Mouse (Mus musculus) adrenal gland, postnatal 10 days (tissue): Measurements from ENCODE around the gene Ppp1r10. TPM values are rescaled to one million over a fixed set of nuclear protein-coding genes. Genes with fewer than 3 reads are reported as not detected.

ENCODE experiments used
- DNase-seq: peaks from one replicate; pipeline ENCODE4 v3.0.0; 2021; ENCODE audit warnings: mixed read lengths
- long read RNA-seq, 2 experiments: library from polyadenylated mRNA; stranded (forward); transcript quantifications; one replicate each; pipeline ENCODE4 v2.0.0; 2021
- total RNA-seq, 2 experiments: library from RNA; stranded (reverse); gene quantifications; 2 replicates each; pipeline ENCODE4 v1.2.3; 2021

Ppp1r10 gene
- 10 to 100 TPM; 78.7 to 83.1 TPM for total RNA-seq
- long read RNA-seq, experiment 1, partial matches to known transcripts = 26 of 34 reads
- long read RNA-seq, experiment 1, other reads (novel, unspliced or antisense) = 5 of 34 reads
- long read RNA-seq, experiment 2, full-length matches to known transcripts = 4 of 39 reads
- long read RNA-seq, experiment 2, partial matches to known transcripts = 21 of 39 reads
- long read RNA-seq, experiment 2, other reads (novel, unspliced or antisense) = 14 of 39 reads

GRCm38 (mm10) chr17:35916297-35917142, at the start of gene Ppp1r10, which contains the start of gene Mrps18b:
Ppp1r10 (plus strand) TSS chr17:35916434.
Mrps18b (minus strand) TSS chr17:35916389.
- DNase-seq = peak; percentile 98

GRCm38 (mm10) chr17:35866911-35867890, 49.0 kb upstream of the Ppp1r10 start:
- DNase-seq = peak; percentile 59

DNA sequence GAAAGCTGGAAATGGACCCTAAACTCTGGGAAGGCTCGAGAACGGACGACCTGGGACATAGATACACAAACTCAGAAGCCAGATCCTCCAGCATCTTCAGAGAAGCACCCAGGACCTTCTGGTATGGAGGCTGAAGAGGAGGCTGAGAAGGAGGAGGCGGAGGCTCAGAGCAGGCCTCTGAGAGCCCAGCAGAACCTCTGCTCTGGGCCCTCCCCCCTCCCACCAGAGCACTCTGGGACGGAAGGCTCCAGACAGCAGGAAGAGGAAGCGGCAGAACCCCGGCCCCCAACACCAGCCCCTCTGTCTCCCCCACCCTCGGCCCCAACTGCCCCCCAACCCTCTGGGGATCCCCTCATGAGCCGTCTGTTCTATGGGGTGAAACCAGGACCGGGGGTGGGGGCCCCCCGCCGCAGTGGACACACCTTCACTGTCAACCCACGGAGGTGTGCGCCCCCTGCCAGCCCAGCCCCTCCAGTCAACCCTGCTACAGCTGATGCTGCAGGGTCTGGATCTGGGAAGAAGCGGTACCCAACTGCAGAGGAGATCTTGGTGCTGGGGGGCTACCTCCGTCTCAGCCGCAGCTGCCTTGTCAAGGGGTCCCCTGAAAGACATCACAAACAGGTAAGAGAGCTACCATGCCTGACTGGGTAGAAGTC, 47.9 kb upstream of the Ppp1r10 start:
- DNase-seq = peak; percentile 46

DNA sequence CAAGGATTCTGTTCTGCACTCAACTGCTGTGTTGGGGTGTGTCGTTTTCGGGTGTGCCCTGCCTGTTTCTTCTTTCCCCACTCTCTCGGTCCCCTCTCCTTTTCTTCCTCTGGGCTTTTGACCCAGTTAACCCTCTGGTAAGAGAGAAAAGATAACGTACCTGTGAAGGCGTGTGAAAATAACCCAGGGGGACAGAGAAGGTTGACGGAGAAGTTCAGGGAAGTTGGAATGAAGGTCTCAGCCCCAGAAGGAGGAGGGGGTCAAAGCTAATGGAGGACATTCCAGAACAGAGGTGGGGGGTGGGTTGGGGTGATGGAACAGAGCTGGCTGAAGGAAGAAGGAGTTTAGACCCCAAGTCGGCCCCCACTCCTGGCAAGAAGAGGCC, 47.3 kb upstream of the Ppp1r10 start:
- DNase-seq = no peak

GRCm38 (mm10) chr17:35869346-35870067, 46.7 kb upstream of the Ppp1r10 start:
- peak; percentile 61 for DNase-seq

- peak; percentile 69 for DNase-seq
Observed at GRCm38 (mm10) chr17:35870151-35870883, 45.9 kb upstream of the Ppp1r10 start.

GRCm38 (mm10) chr17:35870884-35871696, 45.1 kb upstream of the Ppp1r10 start:
- DNase-seq = peak; percentile 48

GRCm38 (mm10) chr17:35873774-35874519, 42.3 kb upstream of the Ppp1r10 start:
- DNase-seq = peak; percentile 95

DNA sequence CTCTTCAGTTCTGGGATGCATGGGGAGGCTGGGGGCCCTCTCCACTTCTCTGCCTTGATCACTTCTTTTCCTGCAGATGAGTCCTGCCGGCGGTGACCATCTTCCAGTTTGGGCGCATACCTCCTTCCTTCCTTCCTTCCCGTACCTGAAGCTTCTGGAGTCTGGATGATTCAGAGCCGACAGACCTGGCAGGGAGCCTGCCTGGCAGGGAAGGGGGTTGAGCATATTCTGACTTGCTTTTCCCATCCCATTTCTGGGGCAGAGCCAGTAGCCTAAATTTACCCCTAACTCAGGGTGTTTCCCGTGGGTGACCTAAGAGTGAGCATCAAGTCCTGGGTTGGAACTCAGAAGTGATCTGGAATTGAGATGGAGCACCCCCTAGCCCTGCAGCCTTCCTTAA, 41.5 kb upstream of the Ppp1r10 start:
- DNase-seq = no peak

- peak; percentile 97 for DNase-seq
Observed at GRCm38 (mm10) chr17:35879245-35880057, 36.8 kb upstream of the Ppp1r10 start, which contains the start of gene Dhx16. Dhx16 (plus strand) TSS chr17:35879819.

DNA sequence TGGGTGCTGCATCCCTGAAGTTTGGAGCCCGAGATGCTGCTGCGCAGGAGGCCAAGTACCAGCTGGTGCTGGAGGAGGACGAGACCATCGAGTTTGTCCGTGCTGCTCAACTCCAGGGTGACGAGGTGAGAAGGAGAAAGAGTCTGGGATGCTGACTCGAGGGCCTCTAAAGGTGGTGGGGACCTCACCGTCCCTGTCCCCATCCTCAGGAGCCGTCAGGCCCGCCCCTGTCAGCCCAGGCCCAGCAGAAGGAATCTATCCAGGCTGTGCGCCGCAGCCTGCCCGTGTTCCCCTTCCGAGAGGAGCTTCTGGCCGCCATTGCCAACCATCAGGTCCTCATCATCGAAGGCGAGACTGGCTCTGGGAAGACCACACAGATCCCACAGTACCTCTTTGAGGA, 33.3 kb upstream of the Ppp1r10 start:
- DNase-seq = no peak

GRCm38 (mm10) chr17:35883777-35884176, 32.5 kb upstream of the Ppp1r10 start:
- DNase-seq = no peak

DNA sequence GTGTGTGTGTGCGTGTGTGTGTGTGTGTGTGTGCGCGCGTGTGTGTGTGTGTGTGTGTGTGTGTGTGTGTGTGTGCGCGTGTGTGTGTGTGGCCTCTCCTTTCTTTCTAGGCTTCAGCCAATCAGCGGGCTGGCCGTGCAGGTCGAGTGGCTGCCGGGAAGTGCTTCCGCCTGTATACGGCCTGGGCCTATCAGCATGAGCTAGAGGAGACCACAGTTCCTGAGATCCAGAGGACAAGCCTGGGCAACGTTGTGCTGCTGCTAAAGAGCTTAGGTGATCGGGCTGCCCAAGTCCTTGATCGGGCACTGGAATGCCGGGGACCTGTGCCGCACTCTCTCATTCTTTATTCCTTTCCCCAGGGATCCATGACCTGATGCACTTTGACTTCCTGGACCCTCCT, 28.5 kb upstream of the Ppp1r10 start:
- no peak for DNase-seq

- peak; percentile 94 for DNase-seq
Observed at GRCm38 (mm10) chr17:35896781-35897643, 19.2 kb upstream of the Ppp1r10 start, which contains the start of gene 2310061I04Rik. 2310061I04Rik (minus strand) TSS chr17:35897431.

- peak; percentile 25 for DNase-seq
Observed at GRCm38 (mm10) chr17:35897644-35898573, 18.3 kb upstream of the Ppp1r10 start.
